Mouse (Mus musculus): ENCODE measurements around the gene Rpl27. TPM values are rescaled to one million over a fixed set of nuclear protein-coding genes. Genes with fewer than 3 reads are reported as not detected.

Rpl27 gene
- total RNA-seq, 1 experiment = 1,307 TPM

DNA sequence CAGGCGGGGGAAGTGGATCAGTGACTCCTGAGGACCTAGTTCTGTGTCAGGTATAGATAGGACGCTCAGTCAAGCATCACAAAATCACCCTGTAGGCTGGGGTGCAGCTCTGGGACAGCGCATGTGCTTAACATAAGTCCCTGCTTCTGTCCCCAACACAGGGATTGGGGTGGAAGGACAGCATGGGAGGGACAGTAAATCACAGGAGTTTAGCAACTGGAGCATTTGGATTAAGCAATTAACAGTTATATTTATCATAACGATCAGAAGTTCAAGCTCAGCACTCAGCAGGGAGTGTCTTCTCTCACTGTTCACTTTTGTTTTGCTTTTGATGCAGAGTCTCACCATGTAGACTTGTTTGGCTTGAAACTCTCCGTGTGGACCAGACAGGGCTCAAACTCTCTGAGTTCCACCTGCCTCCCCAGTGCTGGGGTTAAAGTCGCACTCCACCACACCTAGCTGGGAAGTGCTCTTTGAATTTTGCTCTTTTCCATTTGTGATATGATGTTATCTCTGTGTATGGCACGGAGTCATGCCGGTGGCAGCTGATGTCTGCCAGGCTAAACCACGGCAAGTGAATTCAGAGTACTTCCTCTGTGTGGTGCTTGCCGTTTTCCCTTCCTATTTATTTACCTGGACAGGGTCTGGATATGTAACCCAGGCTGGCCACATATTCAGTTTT, 10.1 kb downstream of the Rpl27 start:
- Histone ChIP-seq H3K9me3 (ENCODE audit: control insufficient read depth, insufficient read depth, low read depth, low read length) (no peaks in the 10 kb centered on the region), H3K4me3 (ENCODE audit: insufficient read depth in 1 of 2, low read depth in 1 of 2, low read length in 2 of 2, poor library complexity in 1 of 2, severe bottlenecking in 1 of 2) (no peak overlapping the region), H3K9ac (ENCODE audit: insufficient read depth, low read depth, low read length, poor library complexity, severe bottlenecking) (no peak overlapping the region; the same call in 1 of the 2 replicates), H3K27ac (ENCODE audit: insufficient read depth, low read depth, low read length, poor library complexity, severe bottlenecking) (peak overlapping the region; percentile 15; the same call in 1 of the 2 replicates), H3K36me3 (ENCODE audit: control insufficient read depth, insufficient read depth, low read length, poor library complexity, severe bottlenecking) (no peaks in the 10 kb centered on the region), H3K4me1 (ENCODE audit: control insufficient read depth in 2 of 2, insufficient read depth in 2 of 2, low read length in 2 of 2, poor library complexity in 1 of 2) (peaks cover 6 to 8% of the 10 kb centered on the region in 2 experiments; a peak in 3 of 4 replicates)
- in situ Hi-C loops (cut with MboI; ENCODE audit: low sequenced_read_pairs in 2 of 2, unreplicated experiment in 2 of 2) = no loop called here
- no peak for DNase-seq (ENCODE audit: low read depth, low spot score)
- TF ChIP-seq CHD2 (IDR thresholded peaks at IDR 0.05; ENCODE audit: low read depth, low read length) = no peak
- no peak for TF ChIP-seq ZNF384 (IDR thresholded peaks at IDR 0.05; ENCODE audit: low read depth, low read length)
- TF ChIP-seq MAFK (IDR thresholded peaks at IDR 0.05; ENCODE audit: insufficient read depth, low read depth, low read length) = no peak
- no peak for TF ChIP-seq ZC3H11A (IDR thresholded peaks at IDR 0.05; ENCODE audit: borderline replicate concordance, low read depth, low read length)
- TF ChIP-seq HCFC1 (IDR thresholded peaks at IDR 0.05; ENCODE audit: borderline replicate concordance, insufficient read depth, low read length) = no peak

- Histone ChIP-seq H3K27ac (ENCODE audit: insufficient read depth, low read depth, low read length, poor library complexity, severe bottlenecking) (no peak overlapping the region), H3K9me3 (ENCODE audit: control insufficient read depth, insufficient read depth, low read depth, low read length) (no peaks in the 10 kb centered on the region), H3K4me1 (ENCODE audit: control insufficient read depth in 2 of 2, insufficient read depth in 2 of 2, low read length in 2 of 2, poor library complexity in 1 of 2) (peaks cover 10 to 21% of the 10 kb centered on the region in 2 experiments; a peak in 3 of 4 replicates), H3K4me3 (ENCODE audit: insufficient read depth in 1 of 2, low read depth in 1 of 2, low read length in 2 of 2, poor library complexity in 1 of 2, severe bottlenecking in 1 of 2) (no peak overlapping the region), H3K36me3 (ENCODE audit: control insufficient read depth, insufficient read depth, low read length, poor library complexity, severe bottlenecking) (no peaks in the 10 kb centered on the region), H3K9ac (ENCODE audit: insufficient read depth, low read depth, low read length, poor library complexity, severe bottlenecking) (no peak overlapping the region)
- DNase-seq (ENCODE audit: low read depth, low spot score) = no peak
- TF ChIP-seq ZNF384 (IDR thresholded peaks at IDR 0.05; ENCODE audit: low read depth, low read length) = no peak
- in situ Hi-C loops (cut with MboI; ENCODE audit: low sequenced_read_pairs in 2 of 2, unreplicated experiment in 2 of 2) = no loop called here
Measured at GRCm38 (mm10) chr11:101454702-101455101, 12.6 kb downstream of the Rpl27 start.

- Histone ChIP-seq H3K4me3 (ENCODE audit: insufficient read depth in 1 of 2, low read depth in 1 of 2, low read length in 2 of 2, poor library complexity in 1 of 2, severe bottlenecking in 1 of 2) (no peak overlapping the region), H3K27ac (ENCODE audit: insufficient read depth, low read depth, low read length, poor library complexity, severe bottlenecking) (no peak overlapping the region), H3K36me3 (ENCODE audit: control insufficient read depth, insufficient read depth, low read length, poor library complexity, severe bottlenecking) (peaks cover 7% of the 10 kb centered on the region; the same call in 1 of the 2 replicates), H3K4me1 (ENCODE audit: control insufficient read depth in 2 of 2, insufficient read depth in 2 of 2, low read length in 2 of 2, poor library complexity in 1 of 2) (peaks cover 10 to 26% of the 10 kb centered on the region in 2 experiments; a peak in 3 of 4 replicates), H3K9ac (ENCODE audit: insufficient read depth, low read depth, low read length, poor library complexity, severe bottlenecking) (no peak overlapping the region), H3K9me3 (ENCODE audit: control insufficient read depth, insufficient read depth, low read depth, low read length) (no peaks in the 10 kb centered on the region)
- DNase-seq (ENCODE audit: low read depth, low spot score) = no peak
- in situ Hi-C loops (cut with MboI; ENCODE audit: low sequenced_read_pairs in 2 of 2, unreplicated experiment in 2 of 2) = no loop called here
- TF ChIP-seq ZNF384 (IDR thresholded peaks at IDR 0.05; ENCODE audit: low read depth, low read length) = no peak
- TF ChIP-seq ZC3H11A (IDR thresholded peaks at IDR 0.05; ENCODE audit: borderline replicate concordance, low read depth, low read length) = no peak
- no peak for TF ChIP-seq HCFC1 (IDR thresholded peaks at IDR 0.05; ENCODE audit: borderline replicate concordance, insufficient read depth, low read length)
- TF ChIP-seq CHD2 (IDR thresholded peaks at IDR 0.05; ENCODE audit: low read depth, low read length) = no peak
- no peak for TF ChIP-seq MAFK (IDR thresholded peaks at IDR 0.05; ENCODE audit: insufficient read depth, low read depth, low read length)
Measured at GRCm38 (mm10) chr11:101455627-101456026, 13.5 kb downstream of the Rpl27 start.

- Histone ChIP-seq H3K4me1 (ENCODE audit: control insufficient read depth in 2 of 2, insufficient read depth in 2 of 2, low read length in 2 of 2, poor library complexity in 1 of 2) (peaks cover 4 to 28% of the 10 kb centered on the region in 2 experiments; a peak in 3 of 4 replicates), H3K27ac (ENCODE audit: insufficient read depth, low read depth, low read length, poor library complexity, severe bottlenecking) (no peak overlapping the region), H3K9me3 (ENCODE audit: control insufficient read depth, insufficient read depth, low read depth, low read length) (no peaks in the 10 kb centered on the region), H3K36me3 (ENCODE audit: control insufficient read depth, insufficient read depth, low read length, poor library complexity, severe bottlenecking) (peaks cover 23% of the 10 kb centered on the region), H3K9ac (ENCODE audit: insufficient read depth, low read depth, low read length, poor library complexity, severe bottlenecking) (no peak overlapping the region), H3K4me3 (ENCODE audit: insufficient read depth in 1 of 2, low read depth in 1 of 2, low read length in 2 of 2, poor library complexity in 1 of 2, severe bottlenecking in 1 of 2) (no peak overlapping the region)
- no peak for DNase-seq (ENCODE audit: low read depth, low spot score)
- no peak for TF ChIP-seq HCFC1 (IDR thresholded peaks at IDR 0.05; ENCODE audit: borderline replicate concordance, insufficient read depth, low read length)
- no peak for TF ChIP-seq ZC3H11A (IDR thresholded peaks at IDR 0.05; ENCODE audit: borderline replicate concordance, low read depth, low read length)
- TF ChIP-seq CHD2 (IDR thresholded peaks at IDR 0.05; ENCODE audit: low read depth, low read length) = no peak
- no peak for TF ChIP-seq MAFK (IDR thresholded peaks at IDR 0.05; ENCODE audit: insufficient read depth, low read depth, low read length)
- TF ChIP-seq ZNF384 (IDR thresholded peaks at IDR 0.05; ENCODE audit: low read depth, low read length) = no peak
- in situ Hi-C loops (cut with MboI; ENCODE audit: low sequenced_read_pairs in 2 of 2, unreplicated experiment in 2 of 2) = no loop called here
Measured at GRCm38 (mm10) chr11:101457631-101458030, 15.5 kb downstream of the Rpl27 start.
